Mouse (Mus musculus): ENCODE data around the gene Stat4. TPM values are rescaled to one million over a fixed set of nuclear protein-coding genes. Genes with fewer than 3 reads are reported as not detected.

Gene Stat4
- polyA plus RNA-seq, 1 experiment, result not detected

GRCm38 (mm10) chr1:52141482-52141881 is 154.5 kb downstream of the Stat4 start:
- Histone ChIP-seq H3K4me1 (ENCODE audit: control insufficient read depth, insufficient read depth, low read length) (no peaks in the 10 kb centered on the region), H3K27ac (ENCODE audit: insufficient read depth, low read depth, low read length) (no peak overlapping the region), H3K4me3 (ENCODE audit: insufficient read depth, low read depth, low read length) (no peak overlapping the region)
- TF ChIP-seq CTCF (IDR thresholded peaks at IDR 0.05; ENCODE audit: insufficient read depth, low read depth, low read length) (no peak), POLR2A (IDR thresholded peaks at IDR 0.05; ENCODE audit: insufficient read depth, low read depth, low read length) (no peak)
- 80% methylated on average over 3 of the region's 3 CpGs for WGBS

- WGBS, result 73% methylated on average over 4 of the region's 4 CpGs
- TF ChIP-seq POLR2A (IDR thresholded peaks at IDR 0.05; ENCODE audit: insufficient read depth, low read depth, low read length) (no peak), CTCF (IDR thresholded peaks at IDR 0.05; ENCODE audit: insufficient read depth, low read depth, low read length) (no peak)
- Histone ChIP-seq H3K4me3 (ENCODE audit: insufficient read depth, low read depth, low read length) (no peak overlapping the region), H3K4me1 (ENCODE audit: control insufficient read depth, insufficient read depth, low read length) (no peaks in the 10 kb centered on the region), H3K27ac (ENCODE audit: insufficient read depth, low read depth, low read length) (no peak overlapping the region)
Observed at GRCm38 (mm10) chr1:52142117-52142516, 155.2 kb downstream of the Stat4 start.

GRCm38 (mm10) chr1:52143191-52143590 is 156.2 kb downstream of the Stat4 start:
- 94% methylated on average over 4 of the region's 4 CpGs for WGBS
- Histone ChIP-seq H3K4me3 (ENCODE audit: insufficient read depth, low read depth, low read length) (no peak overlapping the region), H3K27ac (ENCODE audit: insufficient read depth, low read depth, low read length) (no peak overlapping the region), H3K4me1 (ENCODE audit: control insufficient read depth, insufficient read depth, low read length) (no peaks in the 10 kb centered on the region)
- TF ChIP-seq CTCF (IDR thresholded peaks at IDR 0.05; ENCODE audit: insufficient read depth, low read depth, low read length) (no peak), POLR2A (IDR thresholded peaks at IDR 0.05; ENCODE audit: insufficient read depth, low read depth, low read length) (no peak)

- Histone ChIP-seq H3K4me3 (ENCODE audit: insufficient read depth, low read depth, low read length) (no peak overlapping the region), H3K27ac (ENCODE audit: insufficient read depth, low read depth, low read length) (no peak overlapping the region), H3K4me1 (ENCODE audit: control insufficient read depth, insufficient read depth, low read length) (peaks cover 1% of the 10 kb centered on the region)
- WGBS, result 91% methylated on average over 7 of the region's 7 CpGs
- TF ChIP-seq CTCF (IDR thresholded peaks at IDR 0.05; ENCODE audit: insufficient read depth, low read depth, low read length) (no peak), POLR2A (IDR thresholded peaks at IDR 0.05; ENCODE audit: insufficient read depth, low read depth, low read length) (no peak)
Observed at GRCm38 (mm10) chr1:52143596-52144156, 156.7 kb downstream of the Stat4 start.

- peaks cover 5% of the 10 kb centered on the region for H3K4me1 ChIP-seq (ENCODE audit: control insufficient read depth, insufficient read depth, low read length)
- H3K4me3 ChIP-seq (ENCODE audit: insufficient read depth, low read depth, low read length), result no peak overlapping the region
- H3K27ac ChIP-seq (ENCODE audit: insufficient read depth, low read depth, low read length), result no peak overlapping the region
- WGBS, result 90% methylated on average over 10 of the region's 10 CpGs
- no peak for TF ChIP-seq CTCF (IDR thresholded peaks at IDR 0.05; ENCODE audit: insufficient read depth, low read depth, low read length)
- TF ChIP-seq POLR2A (IDR thresholded peaks at IDR 0.05; ENCODE audit: insufficient read depth, low read depth, low read length), result no peak
Observed at GRCm38 (mm10) chr1:52144907-52145306, 158.0 kb downstream of the Stat4 start.

- H3K4me3 ChIP-seq (ENCODE audit: insufficient read depth, low read depth, low read length), result no peak overlapping the region
- no peak for TF ChIP-seq POLR2A (IDR thresholded peaks at IDR 0.05; ENCODE audit: insufficient read depth, low read depth, low read length)
- peak; percentile 57 for TF ChIP-seq CTCF (IDR thresholded peaks at IDR 0.05; ENCODE audit: insufficient read depth, low read depth, low read length)
- H3K4me1 ChIP-seq (ENCODE audit: control insufficient read depth, insufficient read depth, low read length), result peaks cover 7% of the 10 kb centered on the region
- no peak overlapping the region for H3K27ac ChIP-seq (ENCODE audit: insufficient read depth, low read depth, low read length)
- WGBS, result 54% methylated on average over 12 of the region's 12 CpGs
Observed at GRCm38 (mm10) chr1:52146214-52146970, 159.4 kb downstream of the Stat4 start.

- WGBS, result 86% methylated on average over 2 of the region's 2 CpGs
- H3K4me1 ChIP-seq (ENCODE audit: control insufficient read depth, insufficient read depth, low read length), result peaks cover 7% of the 10 kb centered on the region
- H3K4me3 ChIP-seq (ENCODE audit: insufficient read depth, low read depth, low read length), result no peak overlapping the region
- no peak for TF ChIP-seq CTCF (IDR thresholded peaks at IDR 0.05; ENCODE audit: insufficient read depth, low read depth, low read length)
- TF ChIP-seq POLR2A (IDR thresholded peaks at IDR 0.05; ENCODE audit: insufficient read depth, low read depth, low read length), result no peak
- no peak overlapping the region for H3K27ac ChIP-seq (ENCODE audit: insufficient read depth, low read depth, low read length)
Observed at GRCm38 (mm10) chr1:52147431-52147830, 160.5 kb downstream of the Stat4 start.

GRCm38 (mm10) chr1:52148178-52148577 is 161.2 kb downstream of the Stat4 start:
- WGBS, result 83% methylated on average over 7 of the region's 7 CpGs
- no peak overlapping the region for H3K4me3 ChIP-seq (ENCODE audit: insufficient read depth, low read depth, low read length)
- no peak overlapping the region for H3K27ac ChIP-seq (ENCODE audit: insufficient read depth, low read depth, low read length)
- H3K4me1 ChIP-seq (ENCODE audit: control insufficient read depth, insufficient read depth, low read length), result peaks cover 7% of the 10 kb centered on the region
- TF ChIP-seq CTCF (IDR thresholded peaks at IDR 0.05; ENCODE audit: insufficient read depth, low read depth, low read length), result no peak
- TF ChIP-seq POLR2A (IDR thresholded peaks at IDR 0.05; ENCODE audit: insufficient read depth, low read depth, low read length), result no peak

GRCm38 (mm10) chr1:52148696-52149095 is 161.7 kb downstream of the Stat4 start:
- WGBS, result 55% methylated on average over 7 of the region's 7 CpGs
- Histone ChIP-seq H3K4me1 (ENCODE audit: control insufficient read depth, insufficient read depth, low read length) (peaks cover 7% of the 10 kb centered on the region), H3K4me3 (ENCODE audit: insufficient read depth, low read depth, low read length) (no peak overlapping the region), H3K27ac (ENCODE audit: insufficient read depth, low read depth, low read length) (no peak overlapping the region)
- TF ChIP-seq CTCF (IDR thresholded peaks at IDR 0.05; ENCODE audit: insufficient read depth, low read depth, low read length) (no peak), POLR2A (IDR thresholded peaks at IDR 0.05; ENCODE audit: insufficient read depth, low read depth, low read length) (no peak)

Data from olfactory bulb, adult 2 months (tissue).